Mouse (Mus musculus) bone marrow macrophage, adult 2 months (primary cell): Measurements from ENCODE around the gene Twnk.

ENCODE experiments used
- CTCF ChIP-seq: IDR thresholded peaks from 2 replicates; pipeline ENCODE4 v1.5.1; 2012; ENCODE audit warnings: low read depth, mild to moderate bottlenecking, low read length, moderate library complexity
- POLR2A ChIP-seq: IDR thresholded peaks from 2 replicates; pipeline ENCODE4 v1.6.1; 2012; ENCODE audit warnings: mild to moderate bottlenecking, low read depth, low read length, borderline replicate concordance

GRCm38 (mm10) chr19:45021362-45021761, 15.9 kb downstream of the Twnk start:
- TF ChIP-seq CTCF (no peak), POLR2A (no peak)
